Mouse (Mus musculus) kidney, postnatal 0 days (tissue): ENCODE results near the gene Ccpg1os. TPM values are rescaled to one million over a fixed set of nuclear protein-coding genes. Genes with fewer than 3 reads are reported as not detected.
A peak's percentile ranks its signal among the peaks of the same experiment; 100 is the strongest.

Source experiments
- ATAC-seq: fragments of 200-750 bp; cut with Nextera tagmentation; replicated peaks from 2 replicates; pipeline ENCODE4 v1.8.0; 2017; ENCODE audit warnings: low read depth, moderate number of reproducible peaks, moderate TSS enrichment, moderate library complexity; ENCODE audit not compliant: low FRiP score
- DNase-seq: peaks from one replicate; pipeline ENCODE4 v3.0.0-alpha.2; 2016; ENCODE audit warnings: low spot score
- H3K27ac ChIP-seq: fragments of 300-500 bp; sonication (generic); 2 replicates; pipeline ENCODE4 v1.5.1; 2014; ENCODE audit warnings: mild to moderate bottlenecking
- H3K27me3 ChIP-seq: fragments of 300-500 bp; sonication (generic); 2 replicates; pipeline ENCODE4 v1.6.1; 2014; ENCODE audit warnings: low read length, mixed read lengths; ENCODE audit not compliant: insufficient read depth
- H3K36me3 ChIP-seq: fragments of 300-500 bp; sonication (generic); 2 replicates; pipeline ENCODE4 v1.6.1; 2014; ENCODE audit warnings: low read length, mixed read lengths; ENCODE audit not compliant: insufficient read depth
- H3K4me1 ChIP-seq: fragments of 300-500 bp; sonication (generic); replicated peaks from 2 replicates; pipeline ENCODE4 v1.6.1; 2014; ENCODE audit warnings: antibody characterized with exemption, low read length, mixed read lengths; ENCODE audit not compliant: insufficient read depth
- H3K4me2 ChIP-seq: fragments of 300-500 bp; sonication (generic); 2 replicates; pipeline ENCODE4 v1.6.1; 2014; ENCODE audit warnings: mild to moderate bottlenecking, low read length, moderate library complexity, mixed read lengths
- H3K4me3 ChIP-seq: fragments of 300-500 bp; sonication (generic); replicated peaks from 2 replicates; pipeline ENCODE4 v1.5.1; 2014; ENCODE audit warnings: low read depth, low read length
- H3K9ac ChIP-seq: fragments of 300-500 bp; sonication (generic); 2 replicates; pipeline ENCODE4 v1.6.1; 2014; ENCODE audit warnings: low read depth, low read length
- H3K9me3 ChIP-seq: fragments of 300-500 bp; sonication (generic); replicated peaks from 2 replicates; pipeline ENCODE4 v1.6.1; 2016; ENCODE audit warnings: low read length, inconsistent platforms, mixed read lengths
- CTCF ChIP-seq: IDR thresholded peaks from 2 replicates; pipeline ENCODE4 v1.5.1; 2016; ENCODE audit warnings: antibody characterized with exemption, low read depth, mild to moderate bottlenecking, moderate library complexity
- WGBS: fragments of 180-500 bp; shearing (Covaris S2); extraction: QIAGEN DNeasy Blood & Tissue Kit; methylation state at CpG from one replicate; pipeline ENCODE4 v1.1.7; 2014; 5-methylcytosine and 5-hydroxymethylcytosine counted together
- polyA plus RNA-seq: library from polyadenylated mRNA; unstranded; fragments of >200 nt; fragmentation: Nextera tagmentation; extraction: Ambion mirVana; gene quantifications from 2 replicates; pipeline ENCODE4 v1.2.1, GENCODE M21; 2015

Ccpg1os gene
- 30.2 and 33.8 TPM in 2 replicates for polyA plus RNA-seq

DNA sequence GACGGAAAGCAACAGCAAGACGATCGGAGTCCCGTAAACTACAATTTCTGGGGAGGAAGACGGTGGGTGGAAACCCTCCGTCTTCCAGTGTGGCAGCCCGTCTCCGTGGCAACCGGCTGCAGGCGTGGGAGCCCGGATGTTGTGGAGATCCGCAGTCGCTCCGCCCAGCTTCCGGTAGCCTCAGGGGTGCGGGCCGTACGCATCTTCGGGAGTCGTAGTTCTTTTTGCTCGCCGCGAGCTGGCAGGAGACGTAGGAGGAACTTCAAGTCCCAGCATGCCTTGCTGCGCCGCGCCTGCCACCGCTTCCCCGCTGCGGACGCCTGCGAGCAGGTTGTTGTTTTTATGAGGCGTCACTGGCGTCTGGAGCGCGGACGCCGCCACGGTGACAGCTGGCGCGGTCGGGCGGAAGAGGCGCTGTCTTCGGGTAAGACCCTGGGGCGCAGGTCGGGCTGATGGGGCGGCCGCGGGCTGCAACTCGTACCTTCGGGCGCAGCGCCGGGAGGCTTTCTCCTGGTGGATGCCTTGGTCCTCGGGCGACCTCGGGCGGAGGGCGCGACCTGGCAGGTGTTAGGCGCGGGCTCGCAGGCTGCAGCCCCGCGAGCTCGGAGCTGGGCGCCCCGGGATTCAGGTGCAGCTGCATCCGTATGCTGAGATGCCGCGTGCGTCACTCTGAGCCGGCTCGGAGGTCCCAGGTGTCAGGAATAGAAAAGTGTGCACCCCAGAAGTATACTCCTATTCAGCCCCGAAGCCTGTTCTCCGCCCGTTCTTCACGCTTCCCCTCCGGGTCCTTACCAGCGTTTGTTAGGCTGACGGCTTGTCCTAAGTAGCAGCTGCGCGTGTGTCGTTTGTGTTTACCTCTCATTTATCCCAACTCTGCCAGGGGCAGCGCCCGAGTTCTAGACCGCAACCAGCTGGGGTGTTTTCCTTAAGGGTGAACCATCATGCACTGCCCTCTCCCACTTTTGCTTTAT lies at the start of gene Ccpg1os, which contains the start of gene Ccpg1:
TSS of gene Ccpg1os (minus strand) at position 133 of the 971 bp plus-strand sequence.
TSS of gene Ccpg1 (plus strand) at position 180 of the 971 bp plus-strand sequence.
- Histone ChIP-seq H3K4me1 (peaks cover 13% of the 10 kb centered on the region), H3K4me2 (peak within 1 kb of the TSS; percentile 89), H3K9ac (peak within 1 kb of the TSS; percentile 82), H3K27ac (peak within 1 kb of the TSS; percentile 60; the same call in 1 of the 2 replicates), H3K9me3 (no peaks in the 10 kb centered on the region), H3K4me3 (peak within 1 kb of the TSS; percentile 89), H3K36me3 (no peaks in the 10 kb centered on the region), H3K27me3 (no peaks in the 10 kb centered on the region)
- TF ChIP-seq CTCF, result no peak
- ATAC-seq (peak; percentile 98), DNase-seq (peak; percentile 98)
- under 1% methylated on average over 88 of the region's 88 CpGs for WGBS

DNA sequence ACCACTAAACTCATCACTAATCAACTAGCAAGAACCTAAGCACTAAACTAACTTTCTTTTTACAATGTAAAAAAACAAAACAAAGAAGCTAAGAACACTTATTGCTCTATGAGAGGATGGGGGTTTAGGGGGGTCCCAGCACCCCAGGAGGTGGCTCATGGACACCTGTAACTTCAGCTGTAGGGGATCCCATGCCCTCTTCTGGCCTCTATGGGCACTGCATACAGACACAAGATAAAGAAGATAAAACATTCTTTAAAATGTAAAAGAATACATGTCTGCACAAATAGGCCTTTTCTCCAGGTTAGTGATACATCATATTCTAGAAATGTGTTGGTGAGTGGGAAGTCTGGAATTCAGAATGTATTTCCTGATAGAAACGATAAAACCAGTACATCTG lies 48.2 kb upstream of the Ccpg1os start:
- Histone ChIP-seq H3K4me3 (no peak overlapping the region), H3K27ac (no peak overlapping the region), H3K27me3 (no peaks in the 10 kb centered on the region), H3K9ac (no peak overlapping the region), H3K4me1 (no peaks in the 10 kb centered on the region), H3K4me2 (no peak overlapping the region), H3K9me3 (no peaks in the 10 kb centered on the region), H3K36me3 (peaks cover 21% of the 10 kb centered on the region)
- ATAC-seq, result no peak
- peak; percentile 23; the same call in 1 of the 2 replicates for TF ChIP-seq CTCF
- 91% methylated on average over 1 of the region's 1 CpGs for WGBS
- no peak for DNase-seq

DNA sequence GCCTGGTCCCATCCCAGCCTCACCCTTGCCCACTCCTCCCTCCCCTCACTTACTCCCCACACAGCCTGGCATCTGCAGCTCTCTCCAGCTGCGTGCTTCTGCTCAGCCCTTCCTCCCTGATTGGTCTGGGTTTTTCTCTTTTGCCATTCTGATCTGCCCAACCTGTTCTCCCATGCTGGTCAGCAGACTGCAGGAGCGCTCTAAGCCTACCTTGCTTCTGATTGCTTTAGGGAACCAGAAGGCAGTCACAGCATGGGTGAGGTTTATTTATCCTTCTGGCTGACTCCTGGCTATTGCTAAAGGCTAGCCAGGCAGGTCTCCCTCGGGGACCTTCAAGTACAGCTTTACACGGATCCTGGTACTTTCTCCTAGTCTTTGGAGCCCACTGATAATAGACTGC lies 46.2 kb upstream of the Ccpg1os start:
- no peaks in the 10 kb centered on the region for H3K27me3 ChIP-seq
- no peaks in the 10 kb centered on the region for H3K9me3 ChIP-seq
- no peak overlapping the region for H3K27ac ChIP-seq
- no peak for TF ChIP-seq CTCF
- DNase-seq (no peak), ATAC-seq (no peak)
- H3K4me3 ChIP-seq, result no peak overlapping the region
- peaks cover 21% of the 10 kb centered on the region for H3K36me3 ChIP-seq
- H3K9ac ChIP-seq, result no peak overlapping the region
- H3K4me1 ChIP-seq, result no peaks in the 10 kb centered on the region
- no peak overlapping the region for H3K4me2 ChIP-seq
- WGBS, result 76% methylated on average over 4 of the region's 4 CpGs

DNA sequence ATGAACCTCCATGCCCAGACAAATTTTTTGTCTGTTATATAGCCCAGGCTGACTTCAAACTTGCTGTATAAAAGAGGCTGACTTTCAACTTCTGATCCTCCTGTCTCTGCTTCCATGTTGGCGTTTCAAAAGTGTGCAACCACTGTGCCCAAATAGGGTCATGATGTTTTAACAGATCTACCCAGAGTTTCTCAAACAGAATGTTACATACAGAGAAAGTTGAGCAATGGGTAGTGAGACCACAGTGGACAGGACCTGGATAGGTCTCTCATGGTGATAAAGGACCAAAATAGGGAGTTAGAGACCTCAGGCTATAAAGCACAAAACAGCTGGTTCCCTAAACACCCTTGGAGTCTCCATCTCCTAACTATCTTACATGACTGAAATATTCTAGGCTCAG lies 45.3 kb upstream of the Ccpg1os start:
- no peak overlapping the region for H3K9ac ChIP-seq
- TF ChIP-seq CTCF, result no peak
- no peaks in the 10 kb centered on the region for H3K27me3 ChIP-seq
- no peak for ATAC-seq
- peaks cover 21% of the 10 kb centered on the region for H3K36me3 ChIP-seq
- H3K27ac ChIP-seq, result no peak overlapping the region
- H3K4me3 ChIP-seq, result no peak overlapping the region
- 100% methylated on average over 1 of the region's 1 CpGs for WGBS
- no peaks in the 10 kb centered on the region for H3K4me1 ChIP-seq
- no peaks in the 10 kb centered on the region for H3K9me3 ChIP-seq
- no peak for DNase-seq
- H3K4me2 ChIP-seq, result no peak overlapping the region

DNA sequence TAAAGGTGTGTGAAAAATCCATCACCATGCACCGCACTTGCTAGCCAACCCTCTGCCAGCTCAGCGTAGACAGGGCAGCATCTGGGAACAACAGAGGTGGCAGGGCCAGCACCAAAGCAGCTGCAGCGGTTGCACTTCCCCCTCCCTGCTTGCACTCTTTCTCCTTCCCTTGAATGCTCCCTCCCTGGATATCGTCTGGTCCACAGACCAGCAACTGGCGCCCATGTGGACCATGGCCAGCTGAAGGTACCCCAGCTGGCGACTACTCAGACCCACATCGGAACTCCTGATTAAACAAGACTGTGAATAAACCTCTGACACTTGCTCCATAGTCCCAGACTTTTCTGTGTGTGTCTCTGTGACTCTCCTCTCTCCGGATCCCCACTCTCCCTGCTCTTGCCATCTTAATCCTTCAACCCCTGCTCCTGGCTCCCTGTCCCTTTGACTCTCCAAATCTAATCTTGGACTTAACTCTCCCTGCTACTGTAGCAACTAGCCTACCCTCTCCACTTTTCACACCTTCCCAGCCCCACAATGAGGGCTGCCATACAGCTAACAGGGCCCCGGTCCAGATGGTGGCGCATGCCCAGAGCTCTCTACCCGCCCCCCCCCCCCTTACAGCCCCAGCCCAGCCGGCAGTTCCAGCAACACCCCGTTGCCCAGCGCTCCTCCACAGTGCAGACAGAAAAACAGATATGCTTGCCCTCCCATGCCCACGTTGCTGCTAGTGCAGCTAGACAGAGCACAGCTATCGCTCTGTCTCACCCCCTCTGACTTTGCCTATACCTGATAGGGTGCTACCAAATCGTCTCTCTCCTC lies 40.8 kb upstream of the Ccpg1os start:
- no peaks in the 10 kb centered on the region for H3K4me1 ChIP-seq
- H3K27me3 ChIP-seq, result no peaks in the 10 kb centered on the region
- 31% methylated on average over 17 of the region's 17 CpGs for WGBS
- H3K4me3 ChIP-seq, result no peak overlapping the region
- ATAC-seq (0 out of 2 replicates have a peak, but pooled peaks have one; percentile 13), DNase-seq (no peak)
- no peak overlapping the region for H3K27ac ChIP-seq
- H3K4me2 ChIP-seq, result no peak overlapping the region; the same call in 1 of the 2 replicates
- H3K9ac ChIP-seq, result no peak overlapping the region
- no peaks in the 10 kb centered on the region for H3K9me3 ChIP-seq
- no peak for TF ChIP-seq CTCF
- H3K36me3 ChIP-seq, result peaks cover 11% of the 10 kb centered on the region

DNA sequence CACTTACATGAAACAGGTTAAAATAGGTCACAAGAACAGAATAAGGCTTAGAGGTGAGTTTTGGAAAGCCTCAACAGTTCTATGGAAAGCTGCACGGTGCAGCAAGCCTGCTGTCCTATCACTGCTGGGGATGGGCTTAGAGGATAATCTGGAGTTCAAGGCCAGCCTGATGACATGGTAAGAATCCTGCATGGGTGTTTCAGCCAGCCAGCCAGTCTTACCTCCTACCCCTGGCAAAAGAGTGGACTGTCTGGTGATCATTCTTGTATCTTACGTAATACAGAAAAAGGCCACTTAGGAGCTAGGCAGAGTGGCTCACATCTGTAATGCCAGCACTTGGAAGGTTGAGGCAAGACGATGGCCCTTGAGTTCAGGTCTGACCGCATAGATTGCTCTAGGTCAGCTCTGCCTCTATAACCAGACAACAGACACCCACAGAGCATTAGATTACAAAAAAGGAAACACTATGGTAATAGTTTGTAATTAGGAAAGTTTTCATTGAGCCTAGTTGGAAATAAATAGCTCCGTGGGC lies 35.5 kb upstream of the Ccpg1os start:
- Histone ChIP-seq H3K4me1 (no peaks in the 10 kb centered on the region), H3K9me3 (no peaks in the 10 kb centered on the region), H3K4me3 (no peak overlapping the region), H3K4me2 (no peak overlapping the region), H3K36me3 (peaks cover 11% of the 10 kb centered on the region), H3K27ac (no peak overlapping the region), H3K27me3 (no peaks in the 10 kb centered on the region), H3K9ac (no peak overlapping the region)
- no peak for TF ChIP-seq CTCF
- WGBS, result 92% methylated on average over 5 of the region's 5 CpGs
- ATAC-seq, result no peak
- DNase-seq, result no peak
